Mouse (Mus musculus) embryo, embryonic 11 days (tissue): ENCODE data around the gene Gm2035.
"Not testable (repeated sequence)": the region's sequence is repeated elsewhere in the genome, so short reads cannot be mapped to it uniquely, and the experiment has no call there.

Experiments
- DNase-seq: peaks from one replicate; pipeline ENCODE4 v3.0.0-alpha.2; 2015

The Gm2035 gene

DNA sequence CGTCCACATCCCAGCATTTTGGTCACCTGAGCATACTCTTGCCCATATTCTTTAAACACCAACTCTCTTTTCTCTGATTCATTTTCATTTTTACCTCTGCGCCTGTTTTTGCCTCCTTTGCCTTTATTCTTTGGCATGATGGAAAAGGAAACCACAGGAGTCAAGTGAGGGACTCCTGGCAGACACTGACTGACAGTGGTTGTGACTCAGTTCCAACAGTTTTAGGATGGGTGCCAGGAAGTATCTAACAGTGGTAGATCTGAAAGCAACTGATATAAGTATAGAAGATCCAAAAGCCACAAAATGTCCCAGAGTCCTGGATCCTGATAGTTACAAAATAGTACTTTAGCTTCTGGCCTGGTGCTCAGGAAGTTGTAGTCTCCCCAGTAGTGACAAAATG, at the start of gene Gm2035:
Gm2035 (minus strand) TSS at position 137 of the 400 bp plus-strand sequence.
- DNase-seq, result not testable (repeated sequence)

DNA sequence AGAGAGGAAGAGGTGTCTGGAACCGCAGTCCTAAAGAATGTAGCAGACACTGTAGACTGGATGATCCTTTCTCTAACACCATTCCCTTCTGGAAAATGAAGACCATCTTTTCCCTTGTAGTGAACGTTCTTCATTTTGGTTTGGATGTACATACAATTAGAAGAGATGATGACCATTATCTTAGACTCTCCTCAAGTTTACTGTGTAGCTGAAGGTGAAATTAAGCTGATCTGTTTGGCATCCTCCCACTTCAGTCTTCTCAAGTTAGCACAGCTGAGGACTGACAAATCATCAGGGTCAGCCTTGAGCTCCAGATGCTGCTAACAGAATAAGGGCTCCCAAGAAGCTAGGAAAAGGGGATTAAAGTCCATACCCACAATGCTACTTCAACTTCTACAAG, 34.1 kb upstream of the Gm2035 start, which contains the start of gene Gm2042:
Gm2042 (plus strand) TSS at position 301 of the 400 bp plus-strand sequence.
- not testable (repeated sequence) for DNase-seq

DNA sequence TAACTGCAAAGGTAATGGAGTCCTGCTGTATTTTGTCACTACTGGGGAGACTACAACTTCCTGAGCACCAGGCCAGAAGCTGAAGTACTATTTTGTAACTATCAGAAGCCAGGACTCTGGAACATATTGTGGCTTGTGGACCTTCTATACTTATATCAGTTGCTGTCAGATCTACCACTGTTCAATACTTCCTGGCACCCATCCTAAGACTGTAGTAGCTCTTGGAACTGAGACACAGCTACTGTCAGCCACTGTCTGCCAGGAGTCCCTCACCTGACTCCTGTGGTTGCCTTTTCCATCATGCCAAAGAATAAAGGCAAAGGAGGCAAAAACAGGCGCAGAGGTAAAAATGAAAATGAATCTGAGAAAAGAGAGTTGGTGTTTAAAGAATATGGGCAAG, 24.6 kb downstream of the Gm2035 start, which contains the start of gene Gm2022:
Gm2022 (plus strand) TSS at position 301 of the 400 bp plus-strand sequence.
- DNase-seq, result not testable (repeated sequence)

DNA sequence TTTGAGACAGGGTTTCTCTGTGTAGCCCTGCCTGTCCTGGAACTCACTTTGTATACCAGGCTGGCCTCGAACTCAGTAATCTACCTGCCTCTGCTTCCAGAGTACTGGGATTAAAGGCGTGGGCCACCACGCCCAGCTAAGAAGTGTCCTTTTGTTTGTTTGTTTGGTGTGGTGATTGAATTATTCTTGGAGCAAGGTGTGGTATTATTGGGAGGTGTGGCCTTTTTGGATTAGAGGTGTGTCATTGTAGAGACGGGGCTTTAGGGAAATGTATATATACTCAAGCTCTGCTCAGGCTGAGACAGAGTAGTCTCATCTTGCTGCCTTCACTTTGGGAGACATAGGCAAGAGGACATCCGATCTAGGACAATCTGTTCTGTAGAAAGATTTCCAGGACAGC, 45.9 kb downstream of the Gm2035 start, which contains the start of gene Gm2016:
Gm2016 (plus strand) TSS at position 301 of the 400 bp plus-strand sequence.
- not testable (repeated sequence) for DNase-seq
